Mouse (Mus musculus) ES-Bruce4 (cell line): ENCODE results near the gene Phgr1.

ENCODE experiments used
- EP300 ChIP-seq: IDR thresholded peaks from 2 replicates; pipeline ENCODE4 v1.6.1; 2011; ENCODE audit warnings: low read depth, low read length; ENCODE audit not compliant: insufficient read depth
- POLR2A ChIP-seq: IDR thresholded peaks from one replicate; pipeline ENCODE4 v1.8.1; 2011; ENCODE audit warnings: low read length; ENCODE audit not compliant: insufficient read depth

- TF ChIP-seq EP300 = no peak
- TF ChIP-seq POLR2A = no peak
Measured at GRCm38 (mm10) chr2:118805756-118806155, 33.2 kb downstream of the Phgr1 start.
